Comparison of ENCODE assay signal across 8 mouse cellular contexts in genomic region chr5:124862013-124862866, GRCm38 (mm10). TPM values are rescaled to one million over a fixed set of nuclear protein-coding genes. Genes with fewer than 3 reads are reported as not detected.
DNase-seq lines count a peak whose midpoint lies in the region; ATAC-seq and TF ChIP-seq lines count a peak whose summit lies in the region.

TSS of gene Ccdc92 (minus strand) at chr5:124862424.
TSS of gene Zfp664 (plus strand) at chr5:124862691.

- TF ChIP-seq EP300 in ES-Bruce4 (IDR thresholded peaks at IDR 0.05; ENCODE audit: insufficient read depth, low read depth, low read length), result no peak
- TF ChIP-seq EP300 in liver, postnatal 0 days (IDR thresholded peaks at IDR 0.05; ENCODE audit: low read depth), result no peak

- no peak for TF ChIP-seq CTCF in ES-Bruce4 (IDR thresholded peaks at IDR 0.05; ENCODE audit: low read depth, low read length)
- TF ChIP-seq CTCF in liver, postnatal 0 days (IDR thresholded peaks at IDR 0.05; ENCODE audit: low read depth), result no peak

- peak within 1 kb of the TSS; percentile 97 for H3K4me3 ChIP-seq in ES-Bruce4 (ENCODE audit: low read depth, low read length)
- H3K4me3 ChIP-seq in forebrain, embryonic 13.5 days, result peak within 1 kb of the TSS; percentile 83
- H3K4me3 ChIP-seq in liver, postnatal 0 days (ENCODE audit: low read depth, low read length), result peak within 1 kb of the TSS; percentile 94
- H3K4me3 ChIP-seq in neural tube, embryonic 14.5 days (ENCODE audit: low read depth, low read length), result peak within 1 kb of the TSS; percentile 93

- intact Hi-C loops in heart, postnatal 10 days (cut with DNase I), result no loop called here

- H3K27ac ChIP-seq in ES-Bruce4 (ENCODE audit: insufficient read depth, low read length), result peak within 1 kb of the TSS; percentile 16; the same call in 1 of the 2 replicates
- peak within 1 kb of the TSS; percentile 96 for H3K27ac ChIP-seq in forebrain, embryonic 13.5 days
- peak within 1 kb of the TSS; percentile 60; the same call in 1 of the 2 replicates for H3K27ac ChIP-seq in liver, postnatal 0 days (ENCODE audit: low read depth)
- peak within 1 kb of the TSS; percentile 95 for H3K27ac ChIP-seq in neural tube, embryonic 14.5 days (ENCODE audit: low read depth, low read length)

- ATAC-seq in cerebellum, adult (ENCODE audit: insufficient number of reproducible peaks, low FRiP score, low TSS enrichment), result peak; percentile 84
- ATAC-seq in forebrain, embryonic 13.5 days, result peak; percentile 90
- ATAC-seq in liver, postnatal 0 days, result peak; percentile 95
- peak; percentile 90 for ATAC-seq in neural tube, embryonic 14.5 days (ENCODE audit: low read depth)

- peak; percentile 46 for TF ChIP-seq POLR2A in ES-Bruce4 (IDR thresholded peaks at IDR 0.05; ENCODE audit: insufficient read depth, low read length)

- H3K36me3 ChIP-seq in ES-Bruce4 (ENCODE audit: control insufficient read depth, insufficient read depth, low read length, poor library complexity, severe bottlenecking), result 0 out of 2 replicates have a peak, but pooled peaks cover 2% of the 10 kb centered on the region
- peaks cover 12% of the 10 kb centered on the region; the same call in 1 of the 2 replicates for H3K36me3 ChIP-seq in forebrain, embryonic 13.5 days (ENCODE audit: poor library complexity, severe bottlenecking)
- H3K36me3 ChIP-seq in liver, postnatal 0 days (replicated peaks; ENCODE audit: insufficient read depth, low read length), result no peaks in the 10 kb centered on the region
- peaks cover under 1% of the 10 kb centered on the region; the same call in 1 of the 2 replicates for H3K36me3 ChIP-seq in neural tube, embryonic 14.5 days (ENCODE audit: control insufficient read depth, insufficient read depth, low read length)

- H3K27me3 ChIP-seq in ES-Bruce4 (ENCODE audit: control insufficient read depth, insufficient read depth, low read length, poor library complexity, severe bottlenecking), result no peaks in the 10 kb centered on the region
- no peaks in the 10 kb centered on the region for H3K27me3 ChIP-seq in forebrain, embryonic 13.5 days
- H3K27me3 ChIP-seq in liver, postnatal 0 days (ENCODE audit: insufficient read depth, low read length), result peaks cover 37% of the 10 kb centered on the region
- no peaks in the 10 kb centered on the region for H3K27me3 ChIP-seq in neural tube, embryonic 14.5 days (ENCODE audit: control insufficient read depth, insufficient read depth, low read length)

- H3K9me3 ChIP-seq in ES-Bruce4 (replicated peaks; ENCODE audit: control insufficient read depth, insufficient read depth, low read length, poor library complexity, severe bottlenecking), result no peaks in the 10 kb centered on the region
- no peaks in the 10 kb centered on the region for H3K9me3 ChIP-seq in forebrain, embryonic 13.5 days (replicated peaks)
- H3K9me3 ChIP-seq in liver, postnatal 0 days (ENCODE audit: low read length), result no peaks in the 10 kb centered on the region
- H3K9me3 ChIP-seq in neural tube, embryonic 14.5 days (ENCODE audit: control insufficient read depth, low read length), result no peaks in the 10 kb centered on the region

- DNase-seq in heart, postnatal 10 days, result peak; percentile 97
- DNase-seq in large intestine, adult 2 months (ENCODE audit: low read depth, low spot score), result peak; percentile 87
- DNase-seq in liver, postnatal 0 days, result peak; percentile 98
- DNase-seq in testis, postnatal 10 days (ENCODE audit: low spot score), result peak; percentile 98

- peak within 1 kb of the TSS; percentile 93 for H3K9ac ChIP-seq in ES-Bruce4 (ENCODE audit: low read depth, poor library complexity, severe bottlenecking)
- H3K9ac ChIP-seq in forebrain, embryonic 13.5 days, result peak within 1 kb of the TSS; percentile 98
- peak within 1 kb of the TSS; percentile 69 for H3K9ac ChIP-seq in liver, postnatal 0 days (replicated peaks)
- H3K9ac ChIP-seq in neural tube, embryonic 14.5 days (replicated peaks; ENCODE audit: low read depth, low read length), result peak within 1 kb of the TSS; percentile 90

- peak within 1 kb of the TSS; percentile 98 for H3K4me2 ChIP-seq in forebrain, embryonic 13.5 days
- peak within 1 kb of the TSS; percentile 96 for H3K4me2 ChIP-seq in liver, postnatal 0 days (ENCODE audit: low read depth, low read length)
- peak within 1 kb of the TSS; percentile 90 for H3K4me2 ChIP-seq in neural tube, embryonic 14.5 days (ENCODE audit: low read depth, low read length)

- under 1% methylated on average over 87 of the region's 103 CpGs for WGBS in forebrain, embryonic 13.5 days
- WGBS in large intestine, adult 2 months, result under 1% methylated on average over 101 of the region's 103 CpGs
- WGBS in liver, postnatal 0 days (ENCODE audit: insufficient replicate concordance), result 1% methylated on average over 75 of the region's 103 CpGs
- under 1% methylated on average over 73 of the region's 103 CpGs for WGBS in neural tube, embryonic 14.5 days

- H3K4me1 ChIP-seq in ES-Bruce4 (ENCODE audit: control insufficient read depth, insufficient read depth, low read length), result no peaks in the 10 kb centered on the region
- peaks cover 53% of the 10 kb centered on the region for H3K4me1 ChIP-seq in forebrain, embryonic 13.5 days
- peaks cover 19% of the 10 kb centered on the region for H3K4me1 ChIP-seq in liver, postnatal 0 days (ENCODE audit: insufficient read depth)
- peaks cover 13% of the 10 kb centered on the region; the same call in 1 of the 2 replicates for H3K4me1 ChIP-seq in neural tube, embryonic 14.5 days (ENCODE audit: control insufficient read depth, insufficient read depth, low read length)

RNA-seq across cellular contexts. Expression of gene Ccdc92, which starts in this region (rescaled TPM):
- 8.3 and 12.6 TPM in 2 replicates for polyA plus RNA-seq in ES-Bruce4 (2011; ENCODE audit: insufficient read depth, insufficient read length, low read depth, missing spikeins)
- 21.3 and 22.9 TPM in 2 replicates for polyA plus RNA-seq in forebrain, embryonic 13.5 days (2015; fragmentation: Nextera tagmentation; extraction: Ambion mirVana)
- total RNA-seq in heart, postnatal 10 days (2021), result under 1 TPM; 0.74 to 0.81 TPM
- 2.8 and 3.6 TPM in 2 replicates for polyA plus RNA-seq in large intestine, adult 2 months (2012; rRNA removed)
- polyA plus RNA-seq in liver, postnatal 0 days (2015; fragmentation: Nextera tagmentation; extraction: Ambion mirVana), result 0.30 and 0.35 TPM in 2 replicates
- polyA plus RNA-seq in neural tube, embryonic 14.5 days (2014; fragmentation: Nextera tagmentation; extraction: Ambion mirVana), result 49.0 and 59.0 TPM in 2 replicates

RNA-seq across cellular contexts. Expression of gene Zfp664, which starts in this region (rescaled TPM):
- polyA plus RNA-seq in ES-Bruce4 (2011; ENCODE audit: insufficient read depth, insufficient read length, low read depth, missing spikeins), result 96.4 and 103 TPM in 2 replicates
- polyA plus RNA-seq in forebrain, embryonic 13.5 days (2015; fragmentation: Nextera tagmentation; extraction: Ambion mirVana), result 148 and 168 TPM in 2 replicates
- 10 to 100 TPM; 57.6 to 58.7 TPM for total RNA-seq in heart, postnatal 10 days (2021)
- 12.2 and 12.5 TPM in 2 replicates for polyA plus RNA-seq in large intestine, adult 2 months (2012; rRNA removed)
- 10.6 and 12.1 TPM in 2 replicates for polyA plus RNA-seq in liver, postnatal 0 days (2015; fragmentation: Nextera tagmentation; extraction: Ambion mirVana)
- 88.3 and 97.2 TPM in 2 replicates for polyA plus RNA-seq in neural tube, embryonic 14.5 days (2014; fragmentation: Nextera tagmentation; extraction: Ambion mirVana)

Comparison
In these comparisons a context has a peak if more than half of its experiments do, and no peak if none do; other contexts are left out.
1. Peak in every context shown above with its lines: DNase-seq, ATAC-seq, H3K4me3 ChIP-seq and H3K27ac ChIP-seq.
2. H3K27ac ChIP-seq: peak in every context shown above with its lines; median percentile 96 in forebrain, embryonic 13.5 days; 95 in neural tube, embryonic 14.5 days; 60 in liver, postnatal 0 days; 16 in ES-Bruce4.